Comparison of ENCODE assay signal across 23 mouse cellular contexts in genomic region chr6:100629086-100629485, GRCm38 (mm10). TPM values are rescaled to one million over a fixed set of nuclear protein-coding genes. Genes with fewer than 3 reads are reported as not detected.
DNase-seq lines count a peak whose midpoint lies in the region; ATAC-seq and TF ChIP-seq lines count a peak whose summit lies in the region.
"Had no signal": no experiment of that assay in that cellular context is flagged by ENCODE, and none has a peak within 500 bp of the region (broad histone marks: within the 10 kb centered on the region; RNA-seq: fewer than 3 reads in every experiment).

No protein-coding gene starts in this region.

- no peak for TF ChIP-seq POLR2A in liver, adult 2 months (IDR thresholded peaks at IDR 0.05; ENCODE audit: extremely low read depth, insufficient read depth, low read length)
- TF ChIP-seq POLR2A in lung, adult 2 months (IDR thresholded peaks at IDR 0.05; ENCODE audit: borderline replicate concordance, extremely low read depth, low read depth, low read length): no peak

- no peaks in the 10 kb centered on the region for H3K27me3 ChIP-seq in liver, adult 2 months (ENCODE audit: control insufficient read depth, insufficient read depth, low read length)
- H3K27me3 ChIP-seq in liver, embryonic 13.5 days: no peaks in the 10 kb centered on the region
- H3K27me3 ChIP-seq in liver, embryonic 12.5 days (replicated peaks): no peaks in the 10 kb centered on the region
- H3K27me3 ChIP-seq in lung, postnatal 0 days (replicated peaks; ENCODE audit: insufficient read depth, low read length): no peaks in the 10 kb centered on the region
- H3K27me3 ChIP-seq in forebrain, embryonic 14.5 days (replicated peaks; ENCODE audit: control insufficient read depth, insufficient read depth, low read length): no peaks in the 10 kb centered on the region
- H3K27me3 ChIP-seq: CH12.LX, Patski had no signal

- H3K36me3 ChIP-seq in liver, adult 2 months (ENCODE audit: control insufficient read depth, insufficient read depth, low read length): peaks cover 8% of the 10 kb centered on the region
- peaks cover 34% of the 10 kb centered on the region for H3K36me3 ChIP-seq in liver, embryonic 13.5 days
- H3K36me3 ChIP-seq in liver, embryonic 12.5 days: peaks cover 45% of the 10 kb centered on the region
- 0 out of 2 replicates have a peak, but pooled peaks cover 3% of the 10 kb centered on the region for H3K36me3 ChIP-seq in lung, postnatal 0 days (ENCODE audit: insufficient read depth, low read length)
- no peaks in the 10 kb centered on the region; the same call in 1 of the 2 replicates for H3K36me3 ChIP-seq in forebrain, embryonic 14.5 days (ENCODE audit: control insufficient read depth, insufficient read depth, low read length)

- H3K4me3 ChIP-seq in liver, adult 2 months (ENCODE audit: insufficient read depth, low read depth, low read length): no peak overlapping the region
- H3K4me3 ChIP-seq in liver, embryonic 13.5 days (replicated peaks): no peak overlapping the region
- no peak overlapping the region for H3K4me3 ChIP-seq in liver, embryonic 12.5 days
- no peak overlapping the region for H3K4me3 ChIP-seq in lung, postnatal 0 days (ENCODE audit: low read depth, low read length)
- H3K4me3 ChIP-seq in lung, adult 2 months (replicated peaks; ENCODE audit: extremely low read depth, low read depth, low read length): no peak overlapping the region
- no peak overlapping the region for H3K4me3 ChIP-seq in forebrain, embryonic 14.5 days (ENCODE audit: low read depth, low read length)

- peak; percentile 90 for DNase-seq in liver, adult 2 months (ENCODE audit: extremely low read depth, low read depth, low spot score)
- DNase-seq in liver: no peak
- DNase-seq in liver, embryonic 13.5 days: no peak
- DNase-seq in lung, postnatal 0 days (ENCODE audit: low spot score): peak; percentile 16
- DNase-seq in lung, adult 2 months: no peak
- peak; percentile 70 for DNase-seq in adipocyte (ENCODE audit: low spot score)
- no peak for DNase-seq in forebrain, embryonic 14.5 days (ENCODE audit: low spot score)
- DNase-seq: adrenal gland, adult 2 months; adrenal gland, adult 8-10 months; adrenal gland, postnatal 10 days; adrenal gland, postnatal 14 days; adrenal gland, postnatal 25 days; adrenal gland, postnatal 36 days; B cell, adult 2 months; cerebellum, adult 11 months; cerebellum, adult 11-12 months; cerebellum, adult 18-20 months had no signal

- ATAC-seq in liver, embryonic 13.5 days (ENCODE audit: low read depth): no peak
- no peak for ATAC-seq in liver, embryonic 12.5 days
- ATAC-seq in lung, postnatal 0 days: no peak
- no peak for ATAC-seq in forebrain, embryonic 14.5 days
- ATAC-seq: activated CD4-positive, CD25-positive, alpha-beta regulatory T cell, adult 4 months; CD4-positive, CD25-positive, alpha-beta regulatory T cell, adult 4 months; Patski had no signal

- no peak for TF ChIP-seq EP300 in lung, postnatal 0 days (IDR thresholded peaks at IDR 0.05)

- H3K79me2 ChIP-seq in liver, adult 2 months (ENCODE audit: control insufficient read depth, insufficient read depth, low read length): no peaks in the 10 kb centered on the region

- peaks cover 10% of the 10 kb centered on the region for H3K4me1 ChIP-seq in liver, adult 2 months (ENCODE audit: control insufficient read depth, insufficient read depth, low read length)
- H3K4me1 ChIP-seq in liver, embryonic 13.5 days (replicated peaks): peaks cover 23% of the 10 kb centered on the region
- H3K4me1 ChIP-seq in liver, embryonic 12.5 days: peaks cover 24% of the 10 kb centered on the region
- H3K4me1 ChIP-seq in lung, postnatal 0 days (ENCODE audit: insufficient read depth, low read depth, low read length): no peaks in the 10 kb centered on the region
- no peaks in the 10 kb centered on the region for H3K4me1 ChIP-seq in lung, adult 2 months (ENCODE audit: control insufficient read depth, insufficient read depth, low read length)
- no peaks in the 10 kb centered on the region for H3K4me1 ChIP-seq in forebrain, embryonic 14.5 days (ENCODE audit: control insufficient read depth, insufficient read depth, low read length)

- no peak for TF ChIP-seq CTCF in liver, adult 2 months (IDR thresholded peaks at IDR 0.05; ENCODE audit: low read depth, low read length)
- no peak for TF ChIP-seq CTCF in lung, postnatal 0 days (IDR thresholded peaks at IDR 0.05)
- TF ChIP-seq CTCF in lung, adult 2 months (IDR thresholded peaks at IDR 0.05; ENCODE audit: insufficient read depth, low read length): no peak

- no peak overlapping the region for H3K4me2 ChIP-seq in liver, embryonic 13.5 days
- H3K4me2 ChIP-seq in liver, embryonic 12.5 days: no peak overlapping the region
- H3K4me2 ChIP-seq in lung, postnatal 0 days (replicated peaks; ENCODE audit: low read depth, low read length): no peak overlapping the region
- no peak overlapping the region for H3K4me2 ChIP-seq in forebrain, embryonic 14.5 days (ENCODE audit: low read length)

- WGBS in liver, adult 2 months: 23% methylated on average over 6 of the region's 6 CpGs
- 79% methylated on average over 6 of the region's 6 CpGs for WGBS in liver, embryonic 13.5 days (ENCODE audit: insufficient replicate concordance)
- WGBS in liver, embryonic 12.5 days (ENCODE audit: insufficient replicate concordance): 78% methylated on average over 6 of the region's 6 CpGs
- 75% methylated on average over 6 of the region's 6 CpGs for WGBS in lung, postnatal 0 days
- 72% methylated on average over 6 of the region's 6 CpGs for WGBS in lung, adult 2 months
- WGBS in forebrain, embryonic 14.5 days: 85% methylated on average over 6 of the region's 6 CpGs

- no peak overlapping the region for H3K9ac ChIP-seq in liver, adult 2 months (ENCODE audit: low read depth, low read length)
- no peak overlapping the region for H3K9ac ChIP-seq in liver, embryonic 13.5 days
- no peak overlapping the region for H3K9ac ChIP-seq in liver, embryonic 12.5 days
- no peak overlapping the region for H3K9ac ChIP-seq in lung, postnatal 0 days (replicated peaks; ENCODE audit: low read depth)
- no peak overlapping the region for H3K9ac ChIP-seq in forebrain, embryonic 14.5 days (ENCODE audit: low read length)

- no peak overlapping the region for H3K27ac ChIP-seq in liver, adult 2 months (replicated peaks; ENCODE audit: insufficient read depth, low read depth, low read length)
- H3K27ac ChIP-seq in liver, embryonic 13.5 days: 0 out of 2 replicates have a peak overlapping the region, but pooled peaks have one; percentile 39
- no peak overlapping the region for H3K27ac ChIP-seq in liver, embryonic 12.5 days
- H3K27ac ChIP-seq in lung, postnatal 0 days (ENCODE audit: low read length): no peak overlapping the region
- no peak overlapping the region for H3K27ac ChIP-seq in forebrain, embryonic 14.5 days (ENCODE audit: low read depth, low read length)

- H3K9me3 ChIP-seq in liver, embryonic 13.5 days (replicated peaks): no peaks in the 10 kb centered on the region
- H3K9me3 ChIP-seq in liver, embryonic 12.5 days (replicated peaks): no peaks in the 10 kb centered on the region
- no peaks in the 10 kb centered on the region for H3K9me3 ChIP-seq in lung, postnatal 0 days (ENCODE audit: low read length)
- H3K9me3 ChIP-seq in forebrain, embryonic 14.5 days (replicated peaks; ENCODE audit: control insufficient read depth, low read length): no peaks in the 10 kb centered on the region
- H3K9me3 ChIP-seq: G1E had no signal

RNA-seq across cellular contexts. Expression of gene Shq1, which starts 41.9 kb away (rescaled TPM):
- total RNA-seq in liver, adult 2 months (2014; rRNA removed): 4.0 and 4.3 TPM in 2 replicates
- 3.2 and 4.2 TPM in 2 replicates for polyA plus RNA-seq in liver, adult 2 months (2012; rRNA removed)
- 15.3 and 16.4 TPM in 2 replicates for polyA plus RNA-seq in liver, embryonic 13.5 days (2015; fragmentation: Nextera tagmentation; extraction: Ambion mirVana)
- polyA plus RNA-seq in liver, embryonic 12.5 days (2016; fragmentation: Nextera tagmentation; extraction: Ambion mirVana): 18.5 and 18.9 TPM in 2 replicates
- 5.9 and 6.7 TPM in 2 replicates for polyA plus RNA-seq in lung, postnatal 0 days (2015; fragmentation: Nextera tagmentation; extraction: Ambion mirVana)
- 3.0 and 3.2 TPM in 2 replicates for polyA plus RNA-seq in lung, adult 2 months (2012; rRNA removed)
- 13.1 and 14.2 TPM in 2 replicates for polyA plus RNA-seq in forebrain, embryonic 14.5 days (2014; fragmentation: Nextera tagmentation; extraction: Ambion mirVana)

Comparison
In these comparisons a context has a peak if more than half of its experiments do, and no peak if none do; other contexts are left out.
1. DNase-seq: peak in liver, adult 2 months (single experiment), lung, postnatal 0 days (single experiment) and adipocyte (single experiment); none in liver (single experiment), liver, embryonic 13.5 days (single experiment), lung, adult 2 months (single experiment) and forebrain, embryonic 14.5 days (single experiment).